Mouse (Mus musculus) liver, embryonic 16.5 days (tissue): ENCODE data around the gene Cmah. TPM values are rescaled to one million over a fixed set of nuclear protein-coding genes. Genes with fewer than 3 reads are reported as not detected.

Experiments
- ATAC-seq: fragments of 200-750 bp; cut with Nextera tagmentation; 2 replicates; pipeline ENCODE4 v1.8.0; 2017; ENCODE audit warnings: low read depth, mild to moderate bottlenecking, moderate number of reproducible peaks, moderate library complexity
- H3K27ac ChIP-seq: fragments of 300-500 bp; sonication (generic); 2 replicates; pipeline ENCODE4 v1.5.1; 2014; ENCODE audit warnings: mild to moderate bottlenecking, low read length
- H3K27me3 ChIP-seq: fragments of 300-500 bp; sonication (generic); 2 replicates; pipeline ENCODE4 v1.6.1; 2014; ENCODE audit warnings: low read depth, low read length, mixed read lengths; ENCODE audit not compliant: control insufficient read depth, insufficient read depth
- H3K36me3 ChIP-seq: fragments of 300-500 bp; sonication (generic); 2 replicates; pipeline ENCODE4 v1.6.1; 2014; ENCODE audit warnings: mild to moderate bottlenecking; ENCODE audit not compliant: control insufficient read depth, insufficient read depth
- H3K4me1 ChIP-seq: fragments of 300-500 bp; sonication (generic); 2 replicates; pipeline ENCODE4 v1.6.1; 2014; ENCODE audit warnings: low read depth, low read length, mixed read lengths; ENCODE audit not compliant: control insufficient read depth
- H3K4me2 ChIP-seq: fragments of 300-500 bp; sonication (generic); 2 replicates; pipeline ENCODE4 v1.6.1; 2014; ENCODE audit warnings: low read depth, low read length, mixed read lengths
- H3K4me3 ChIP-seq: fragments of 300-500 bp; sonication (generic); 2 replicates; pipeline ENCODE4 v1.5.1; 2014; ENCODE audit warnings: low read depth, mild to moderate bottlenecking, low read length
- H3K9ac ChIP-seq: fragments of 300-500 bp; sonication (generic); 2 replicates; pipeline ENCODE4 v1.6.1; 2014; ENCODE audit warnings: low read depth, low read length
- H3K9me3 ChIP-seq: fragments of 300-500 bp; sonication (generic); replicated peaks from 2 replicates; pipeline ENCODE4 v1.6.1; 2016; ENCODE audit warnings: low read length; ENCODE audit not compliant: control insufficient read depth
- WGBS: fragments of 180-500 bp; shearing (Covaris S2); extraction: QIAGEN DNeasy Blood & Tissue Kit; methylation state at CpG from one replicate; pipeline ENCODE4 v1.1.7; 2014; ENCODE audit not compliant: insufficient replicate concordance; 5-methylcytosine and 5-hydroxymethylcytosine counted together
- polyA plus RNA-seq: library from polyadenylated mRNA; unstranded; fragments of >200 nt; fragmentation: Nextera tagmentation; extraction: Ambion mirVana; gene quantifications from 2 replicates; pipeline ENCODE4 v1.2.1, GENCODE M21; 2015

Gene Cmah
- polyA plus RNA-seq, 1 experiment from 2014 or later, result 1.6 TPM

GRCm38 (mm10) chr13:24522343-24522837 is 195.2 kb downstream of the Cmah start:
- Histone ChIP-seq H3K9ac (no peak overlapping the region), H3K27me3 (no peaks in the 10 kb centered on the region), H3K4me1 (no peaks in the 10 kb centered on the region), H3K4me3 (no peak overlapping the region), H3K36me3 (no peaks in the 10 kb centered on the region), H3K4me2 (no peak overlapping the region), H3K27ac (no peak overlapping the region), H3K9me3 (no peaks in the 10 kb centered on the region)
- no peak for ATAC-seq
- WGBS, result 64% methylated on average over 7 of the region's 7 CpGs

DNA sequence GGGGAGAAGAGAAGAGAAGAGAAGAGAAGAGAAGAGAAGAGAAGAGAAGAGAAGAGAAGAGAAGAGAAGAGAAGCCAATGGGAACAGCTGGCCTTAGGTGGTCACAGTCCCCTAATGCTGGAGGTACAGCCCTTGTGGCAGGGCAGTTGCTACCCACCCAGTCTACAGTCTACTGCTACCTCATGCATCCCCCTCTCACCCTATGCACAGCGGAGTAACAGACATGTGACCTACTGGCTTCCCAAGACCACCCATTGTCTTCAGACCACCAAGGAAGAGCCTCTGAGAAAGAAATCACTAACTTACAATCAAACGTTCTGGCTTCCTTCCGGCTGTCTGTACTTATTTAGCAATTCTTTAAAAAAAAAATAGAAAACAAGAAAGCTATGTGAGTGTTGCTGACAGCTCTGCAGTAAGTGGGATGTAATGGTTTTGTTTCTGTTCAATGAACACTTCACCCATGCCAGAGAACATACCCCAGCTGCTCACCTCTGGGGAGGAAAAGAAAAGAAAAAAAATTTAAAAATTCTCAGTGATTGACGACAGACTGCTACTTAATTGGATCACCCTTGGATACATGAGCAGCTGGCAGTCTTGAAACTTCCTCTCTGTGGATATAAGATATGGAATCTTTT is 196.5 kb downstream of the Cmah start:
- Histone ChIP-seq H3K36me3 (no peaks in the 10 kb centered on the region), H3K4me1 (no peaks in the 10 kb centered on the region), H3K4me3 (no peak overlapping the region), H3K9me3 (0 out of 2 replicates have a peak, but pooled peaks cover 2% of the 10 kb centered on the region), H3K27ac (no peak overlapping the region), H3K27me3 (no peaks in the 10 kb centered on the region), H3K9ac (no peak overlapping the region), H3K4me2 (no peak overlapping the region)
- no peak for ATAC-seq
- WGBS, result 74% methylated on average over 4 of the region's 4 CpGs

DNA sequence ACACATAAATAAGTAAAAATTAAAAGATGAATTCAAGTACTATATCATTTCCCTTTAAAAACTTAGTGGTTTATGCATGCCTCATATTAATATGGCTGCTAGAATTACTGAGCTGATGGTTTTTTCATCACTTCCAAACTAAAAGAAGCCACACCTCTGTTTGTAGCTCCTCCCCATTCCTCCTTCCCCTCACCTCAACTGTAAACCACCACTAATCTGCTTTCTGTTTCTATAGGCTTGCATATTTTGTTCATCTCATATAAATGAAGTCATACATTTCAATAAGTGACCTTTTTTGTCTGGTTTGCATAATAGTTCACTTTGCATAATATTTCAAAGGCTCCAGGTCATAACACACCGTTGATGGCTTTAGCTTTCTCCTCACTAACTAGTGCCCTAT is 197.3 kb downstream of the Cmah start:
- WGBS, result 61% methylated on average over 1 of the region's 1 CpGs
- no peak for ATAC-seq
- Histone ChIP-seq H3K27ac (no peak overlapping the region), H3K4me1 (no peaks in the 10 kb centered on the region), H3K4me3 (no peak overlapping the region), H3K36me3 (no peaks in the 10 kb centered on the region), H3K9me3 (0 out of 2 replicates have a peak, but pooled peaks cover 2% of the 10 kb centered on the region), H3K4me2 (no peak overlapping the region), H3K27me3 (no peaks in the 10 kb centered on the region), H3K9ac (no peak overlapping the region)

DNA sequence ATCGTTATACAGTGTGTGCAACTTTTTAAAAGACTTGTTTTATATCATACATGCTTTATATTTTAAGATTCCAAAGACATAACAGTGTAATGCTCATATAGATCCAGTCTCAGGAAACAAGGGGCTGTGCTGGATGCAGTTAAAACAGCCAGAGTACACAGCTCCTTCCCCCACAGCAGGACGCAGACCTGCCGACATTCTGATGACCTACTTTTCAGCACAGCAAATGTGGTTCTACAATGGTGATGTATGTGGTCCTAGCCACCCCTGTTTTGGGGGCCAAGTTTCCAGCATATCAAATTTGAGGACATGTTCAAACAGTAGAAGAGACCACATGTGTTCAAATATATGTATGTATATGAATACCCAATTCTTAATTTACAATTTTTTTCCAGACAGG is 198.3 kb downstream of the Cmah start:
- ATAC-seq, result no peak
- no peaks in the 10 kb centered on the region for H3K4me1 ChIP-seq
- H3K27me3 ChIP-seq, result no peaks in the 10 kb centered on the region
- WGBS, result 73% methylated on average over 3 of the region's 3 CpGs
- H3K4me3 ChIP-seq, result no peak overlapping the region
- H3K36me3 ChIP-seq, result no peaks in the 10 kb centered on the region
- 0 out of 2 replicates have a peak, but pooled peaks cover 2% of the 10 kb centered on the region for H3K9me3 ChIP-seq
- no peak overlapping the region for H3K9ac ChIP-seq
- H3K27ac ChIP-seq, result no peak overlapping the region
- no peak overlapping the region for H3K4me2 ChIP-seq

DNA sequence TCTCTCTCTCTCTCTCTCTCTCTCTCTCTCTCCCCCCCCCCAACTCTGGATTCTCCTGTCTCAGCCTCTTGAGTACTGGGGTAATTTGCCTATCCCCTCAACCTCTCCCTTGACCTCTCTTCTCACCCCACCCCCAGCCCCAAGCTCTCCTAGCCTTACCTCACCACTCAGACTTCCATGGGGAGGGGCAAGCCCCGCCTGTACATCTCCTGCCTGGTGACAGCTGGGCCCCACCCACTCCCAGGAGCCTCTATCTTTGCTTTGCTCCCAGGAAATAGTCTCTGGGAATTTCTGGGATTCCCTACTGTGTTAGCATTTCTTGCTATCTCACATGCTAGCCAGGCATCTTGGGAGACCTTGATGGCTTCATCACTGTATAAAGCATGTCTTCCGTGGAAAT is 199.7 kb downstream of the Cmah start:
- 51% methylated on average over 2 of the region's 2 CpGs for WGBS
- no peak for ATAC-seq
- Histone ChIP-seq H3K4me3 (no peak overlapping the region), H3K27ac (no peak overlapping the region), H3K4me2 (no peak overlapping the region), H3K27me3 (no peaks in the 10 kb centered on the region), H3K9me3 (0 out of 2 replicates have a peak, but pooled peaks cover 2% of the 10 kb centered on the region), H3K36me3 (no peaks in the 10 kb centered on the region), H3K4me1 (no peaks in the 10 kb centered on the region), H3K9ac (no peak overlapping the region)

Other genes with a start within 250 kb of the Cmah start
- gene Carmil1, start 46.6 kb upstream of the Cmah start, polyA plus RNA-seq, result 4.3 and 5.4 TPM in 2 replicates